8 mouse cellular contexts compared by ENCODE assay signal in the genomic region with DNA sequence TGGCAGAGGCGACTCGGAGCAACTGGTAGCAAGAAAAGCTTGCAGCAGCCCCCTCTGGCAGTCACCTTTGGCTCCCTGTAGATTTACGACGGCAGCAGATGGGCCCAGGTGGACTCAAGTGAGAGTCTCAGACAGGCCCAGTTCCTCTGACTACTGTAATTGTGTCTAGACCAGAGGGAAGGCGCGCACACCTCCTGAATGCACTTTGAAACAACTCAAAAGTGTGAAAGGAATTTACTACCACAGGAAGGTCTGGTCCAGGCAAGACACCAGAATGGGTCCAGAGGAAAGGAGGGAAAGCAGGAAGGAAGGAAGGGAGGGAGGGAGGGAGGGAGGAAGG.
DNase-seq lines count a peak whose midpoint lies in the region; ATAC-seq and TF ChIP-seq lines count a peak whose summit lies in the region.

No protein-coding gene starts in this region.

- H3K4me1 ChIP-seq in lung, embryonic 14.5 days (ENCODE audit: insufficient read depth), result peaks cover 15% of the 10 kb centered on the region; the same call in 1 of the 2 replicates
- peaks cover 25% of the 10 kb centered on the region for H3K4me1 ChIP-seq in forebrain, embryonic 12.5 days
- H3K4me1 ChIP-seq in limb, embryonic 10.5 days, result peaks cover 58% of the 10 kb centered on the region
- peaks cover 12% of the 10 kb centered on the region; the same call in 1 of the 2 replicates for H3K4me1 ChIP-seq in neural tube, embryonic 14.5 days (ENCODE audit: control insufficient read depth, insufficient read depth, low read length)

- intact Hi-C loops in left cerebral cortex, postnatal 25 days (cut with DNase I), result loop anchor here (2.0 to 5.0 kb wide), 3 partner anchors 118 to 225 kb away; a partner anchor contains a TSS

- no peaks in the 10 kb centered on the region for H3K9me3 ChIP-seq in lung, embryonic 14.5 days (ENCODE audit: low read depth, low read length)
- no peaks in the 10 kb centered on the region for H3K9me3 ChIP-seq in forebrain, embryonic 12.5 days
- no peaks in the 10 kb centered on the region for H3K9me3 ChIP-seq in limb, embryonic 10.5 days (replicated peaks)
- H3K9me3 ChIP-seq in neural tube, embryonic 14.5 days (ENCODE audit: control insufficient read depth, low read length), result no peaks in the 10 kb centered on the region

- no peak for ATAC-seq in lung, embryonic 14.5 days (ENCODE audit: insufficient read depth)
- no peak for ATAC-seq in forebrain, embryonic 12.5 days (ENCODE audit: low FRiP score)
- ATAC-seq in neural tube, embryonic 14.5 days (ENCODE audit: low read depth), result peak; percentile 16; the same call in 1 of the 2 replicates

- no peak for DNase-seq in lung, embryonic 14.5 days
- DNase-seq in lung, postnatal 25 days (ENCODE audit: low spot score), result no peak
- no peak for DNase-seq in limb, embryonic 10.5 days (ENCODE audit: low spot score)
- no peak for DNase-seq in testis, postnatal 14 days (ENCODE audit: low spot score)
- DNase-seq in left cerebral cortex, postnatal 25 days (ENCODE audit: low spot score in 2 of 2), result no peak
- DNase-seq in kidney, postnatal 10 days, result no peak

- H3K27me3 ChIP-seq in lung, embryonic 14.5 days (ENCODE audit: insufficient read depth, low read length), result no peaks in the 10 kb centered on the region
- H3K27me3 ChIP-seq in forebrain, embryonic 12.5 days, result peaks cover 41% of the 10 kb centered on the region
- peaks cover 20% of the 10 kb centered on the region; the same call in 1 of the 2 replicates for H3K27me3 ChIP-seq in limb, embryonic 10.5 days (ENCODE audit: low read depth, poor library complexity, severe bottlenecking)
- H3K27me3 ChIP-seq in neural tube, embryonic 14.5 days (ENCODE audit: control insufficient read depth, insufficient read depth, low read length), result peaks cover 8% of the 10 kb centered on the region

- peak overlapping the region; percentile 17 for H3K9ac ChIP-seq in lung, embryonic 14.5 days
- no peak overlapping the region for H3K9ac ChIP-seq in forebrain, embryonic 12.5 days
- 0 out of 2 replicates have a peak overlapping the region, but pooled peaks have one; percentile 42 for H3K9ac ChIP-seq in neural tube, embryonic 14.5 days (replicated peaks; ENCODE audit: low read depth, low read length)

- 22% methylated on average over 6 of the region's 6 CpGs for WGBS in lung, embryonic 14.5 days
- 24% methylated on average over 6 of the region's 6 CpGs for WGBS in forebrain, embryonic 12.5 days
- WGBS in limb, embryonic 10.5 days, result 6% methylated on average over 6 of the region's 6 CpGs
- 14% methylated on average over 6 of the region's 6 CpGs for WGBS in neural tube, embryonic 14.5 days

- H3K36me3 ChIP-seq in lung, embryonic 14.5 days (ENCODE audit: insufficient read depth), result no peaks in the 10 kb centered on the region
- no peaks in the 10 kb centered on the region for H3K36me3 ChIP-seq in forebrain, embryonic 12.5 days (replicated peaks)
- no peaks in the 10 kb centered on the region for H3K36me3 ChIP-seq in limb, embryonic 10.5 days
- H3K36me3 ChIP-seq in neural tube, embryonic 14.5 days (ENCODE audit: control insufficient read depth, insufficient read depth, low read length), result no peaks in the 10 kb centered on the region

- peak overlapping the region; percentile 10 for H3K4me3 ChIP-seq in lung, embryonic 14.5 days (ENCODE audit: low read depth, low read length)
- peak overlapping the region; percentile 29; the same call in 1 of the 2 replicates for H3K4me3 ChIP-seq in forebrain, embryonic 12.5 days (replicated peaks)
- H3K4me3 ChIP-seq in limb, embryonic 10.5 days, result peak overlapping the region; percentile 43
- H3K4me3 ChIP-seq in neural tube, embryonic 14.5 days (ENCODE audit: low read depth, low read length), result peak overlapping the region; percentile 16

- H3K27ac ChIP-seq in lung, embryonic 14.5 days (ENCODE audit: low read depth), result peak overlapping the region; percentile 8
- peak overlapping the region; percentile 53 for H3K27ac ChIP-seq in forebrain, embryonic 12.5 days
- peak overlapping the region; percentile 89 for H3K27ac ChIP-seq in limb, embryonic 10.5 days
- no peak overlapping the region; the same call in 1 of the 2 replicates for H3K27ac ChIP-seq in neural tube, embryonic 14.5 days (ENCODE audit: low read depth, low read length)

- no peak for TF ChIP-seq CTCF in lung, embryonic 14.5 days (IDR thresholded peaks at IDR 0.05; ENCODE audit: low read depth)

- H3K4me2 ChIP-seq in lung, embryonic 14.5 days, result peak overlapping the region; percentile 56
- H3K4me2 ChIP-seq in forebrain, embryonic 12.5 days, result peak overlapping the region; percentile 54
- H3K4me2 ChIP-seq in neural tube, embryonic 14.5 days (ENCODE audit: low read depth, low read length), result peak overlapping the region; percentile 49
